Mouse (Mus musculus): ENCODE results near the gene Kcnq4. TPM values are rescaled to one million over a fixed set of nuclear protein-coding genes. Genes with fewer than 3 reads are reported as not detected.

Kcnq4 gene
- polyA plus RNA-seq, 1 experiment, result 0.98 TPM

GRCm38 (mm10) chr4:120650208-120650592 lies 98.2 kb downstream of the Kcnq4 start:
- Histone ChIP-seq H3K36me3 (ENCODE audit: control insufficient read depth, insufficient read depth, low read length) (no peaks in the 10 kb centered on the region), H3K27me3 (ENCODE audit: control insufficient read depth, insufficient read depth, low read length) (peaks cover 5% of the 10 kb centered on the region), H3K4me1 (ENCODE audit: control insufficient read depth, insufficient read depth, insufficient read length) (no peaks in the 10 kb centered on the region), H3K4me3 (ENCODE audit: extremely low read depth, insufficient read depth, insufficient read length) (no peak overlapping the region), H3K27ac (ENCODE audit: insufficient read depth, low read length) (no peak overlapping the region)
- WGBS, result 31% methylated on average over 7 of the region's 7 CpGs
- DNase-seq (ENCODE audit: low read depth in 1 of 2, low spot score in 2 of 2), result no peak
- no peak for TF ChIP-seq CTCF (IDR thresholded peaks at IDR 0.05; ENCODE audit: extremely low read depth, insufficient read depth, insufficient read length, insufficient replicate concordance)
- no peak for TF ChIP-seq POLR2A (IDR thresholded peaks at IDR 0.05; ENCODE audit: low read depth, low read length)

- no peak for TF ChIP-seq CTCF (IDR thresholded peaks at IDR 0.05; ENCODE audit: extremely low read depth, insufficient read depth, insufficient read length, insufficient replicate concordance)
- no peak for TF ChIP-seq POLR2A (IDR thresholded peaks at IDR 0.05; ENCODE audit: low read depth, low read length)
- H3K4me1 ChIP-seq (ENCODE audit: control insufficient read depth, insufficient read depth, insufficient read length), result no peaks in the 10 kb centered on the region
- H3K36me3 ChIP-seq (ENCODE audit: control insufficient read depth, insufficient read depth, low read length), result no peaks in the 10 kb centered on the region
- 8% methylated on average over 55 of the region's 55 CpGs for WGBS
- no peak overlapping the region for H3K4me3 ChIP-seq (ENCODE audit: extremely low read depth, insufficient read depth, insufficient read length)
- H3K27ac ChIP-seq (ENCODE audit: insufficient read depth, low read length), result no peak overlapping the region
- DNase-seq (ENCODE audit: low read depth in 1 of 2, low spot score in 2 of 2), result no peak
- H3K27me3 ChIP-seq (ENCODE audit: control insufficient read depth, insufficient read depth, low read length), result peaks cover 5% of the 10 kb centered on the region
Observed at GRCm38 (mm10) chr4:120649369-120650207, 98.8 kb downstream of the Kcnq4 start.

Other genes starting within 250 kb of the Kcnq4 start
- 0.07 TPM in 1 of 2 replicates, not detected in the other for gene Slfnl1, start 216.4 kb downstream of the Kcnq4 start, polyA plus RNA-seq (2012; rRNA removed)
- 4.2 and 4.3 TPM in 2 replicates for gene Ctps, start 178.3 kb downstream of the Kcnq4 start, polyA plus RNA-seq (2012; rRNA removed)
- not detected in 2 replicates for gene Gm8439, start 159.9 kb downstream of the Kcnq4 start, polyA plus RNA-seq (2012; rRNA removed)
- 10.9 and 21.7 TPM in 2 replicates for gene Cited4, start 82.0 kb downstream of the Kcnq4 start, polyA plus RNA-seq (2012; rRNA removed)
- gene Nfyc, start 83.0 kb upstream of the Kcnq4 start, polyA plus RNA-seq (2012; rRNA removed), result 105 and 161 TPM in 2 replicates
- 6.2 and 8.7 TPM in 2 replicates for gene Rims3, start 106.2 kb upstream of the Kcnq4 start, polyA plus RNA-seq (2012; rRNA removed)
- gene Exo5, start 176.4 kb upstream of the Kcnq4 start, polyA plus RNA-seq (2012; rRNA removed), result 4.1 and 4.5 TPM in 2 replicates
- gene Zfp69, start 203.1 kb upstream of the Kcnq4 start, polyA plus RNA-seq (2012; rRNA removed), result 2.3 and 3.3 TPM in 2 replicates